Mouse (Mus musculus) embryonic facial prominence, embryonic 12.5 days (tissue): ENCODE results near the gene Scaf11. TPM values are rescaled to one million over a fixed set of nuclear protein-coding genes. Genes with fewer than 3 reads are reported as not detected.
"Not testable (repeated sequence)": the region's sequence is repeated elsewhere in the genome, so short reads cannot be mapped to it uniquely, and the experiment has no call there.

Experiments used
- ATAC-seq: fragments of 200-750 bp; cut with Nextera tagmentation; 2 replicates; pipeline ENCODE4 v1.8.0; 2017; ENCODE audit not compliant: insufficient number of reproducible peaks, insufficient read depth, low FRiP score, low TSS enrichment
- H3K27ac ChIP-seq: fragments of 300-500 bp; sonication (generic); 2 replicates; pipeline ENCODE4 v1.5.1; 2016; ENCODE audit warnings: mild to moderate bottlenecking
- H3K27me3 ChIP-seq: fragments of 300-500 bp; sonication (generic); 2 replicates; pipeline ENCODE4 v1.6.1; 2016; ENCODE audit warnings: mild to moderate bottlenecking, moderate library complexity
- H3K36me3 ChIP-seq: fragments of 300-500 bp; sonication (generic); 2 replicates; pipeline ENCODE4 v1.6.1; 2016; ENCODE audit warnings: mild to moderate bottlenecking
- H3K4me1 ChIP-seq: fragments of 300-500 bp; sonication (generic); 2 replicates; pipeline ENCODE4 v1.6.1; 2016
- H3K4me2 ChIP-seq: fragments of 300-500 bp; sonication (generic); replicated peaks from 2 replicates; pipeline ENCODE4 v1.6.1; 2016; ENCODE audit warnings: mild to moderate bottlenecking, moderate library complexity
- H3K4me3 ChIP-seq: fragments of 300-500 bp; sonication (generic); 2 replicates; pipeline ENCODE4 v1.5.1; 2016; ENCODE audit warnings: mild to moderate bottlenecking
- H3K9ac ChIP-seq: fragments of 300-500 bp; sonication (generic); 2 replicates; pipeline ENCODE4 v1.6.1; 2016; ENCODE audit warnings: mild to moderate bottlenecking, moderate library complexity
- H3K9me3 ChIP-seq: fragments of 300-500 bp; sonication (generic); 2 replicates; pipeline ENCODE4 v1.6.1; 2016; ENCODE audit warnings: mild to moderate bottlenecking, moderate library complexity
- WGBS: fragments of 180-500 bp; shearing (Covaris S2); methylation state at CpG from one replicate; pipeline ENCODE4 v1.1.7; 2016; 5-methylcytosine and 5-hydroxymethylcytosine counted together
- polyA plus RNA-seq: library from polyadenylated mRNA; unstranded; fragments of >200 nt; fragmentation: Nextera tagmentation; extraction: Ambion mirVana; gene quantifications from 2 replicates; pipeline ENCODE4 v1.2.1, GENCODE M21; 2016

Scaf11 gene
- polyA plus RNA-seq: 114 and 120 TPM in 2 replicates

- peaks cover 12% of the 10 kb centered on the region for H3K4me1 ChIP-seq
- H3K27me3 ChIP-seq: no peaks in the 10 kb centered on the region
- WGBS: under 1% methylated on average over 72 of the region's 96 CpGs
- H3K4me2 ChIP-seq: peak within 1 kb of the TSS; percentile 76
- H3K36me3 ChIP-seq: no peaks in the 10 kb centered on the region
- ATAC-seq: peak; percentile 91
- no peaks in the 10 kb centered on the region for H3K9me3 ChIP-seq
- H3K27ac ChIP-seq: peak within 1 kb of the TSS; percentile 100
- H3K9ac ChIP-seq: peak within 1 kb of the TSS; percentile 99
- H3K4me3 ChIP-seq: peak within 1 kb of the TSS; percentile 93
Measured at GRCm38 (mm10) chr15:96460730-96461540, at the start of gene Scaf11. TSS of gene Scaf11 (minus strand) at chr15:96460843.

GRCm38 (mm10) chr15:96507097-96507840 is 46.6 kb upstream of the Scaf11 start:
- Histone ChIP-seq H3K9me3 (peaks cover 11% of the 10 kb centered on the region), H3K4me1 (no peaks in the 10 kb centered on the region), H3K4me2 (peak overlapping the region; percentile 19), H3K4me3 (no peak overlapping the region), H3K36me3 (no peaks in the 10 kb centered on the region), H3K27me3 (no peaks in the 10 kb centered on the region), H3K27ac (no peak overlapping the region), H3K9ac (no peak overlapping the region)
- whole genome bisulfite sequencing: 48% methylated on average over 18 of the region's 18 CpGs
- no peak for ATAC-seq

DNA sequence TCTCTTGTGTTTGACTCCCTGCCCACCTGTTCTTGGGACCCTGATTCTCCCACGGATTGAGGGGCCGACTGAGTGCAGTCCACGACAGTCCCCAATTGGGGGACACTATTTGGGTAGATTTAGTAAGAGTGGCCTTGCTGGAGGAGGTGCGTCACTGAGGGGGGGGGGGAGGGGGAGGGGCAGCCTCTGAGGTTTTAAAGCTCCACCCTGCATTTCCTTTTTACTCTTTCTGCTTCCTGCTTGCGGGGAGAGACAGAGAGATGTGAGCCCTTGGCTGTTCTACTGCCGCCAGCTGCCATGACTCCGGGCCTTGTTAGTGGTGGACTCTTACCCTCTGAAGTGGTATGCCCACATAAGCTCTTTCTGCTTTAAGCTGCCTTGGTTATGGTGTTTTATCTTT is 37.0 kb upstream of the Scaf11 start:
- H3K4me2 ChIP-seq: no peak overlapping the region
- H3K27me3 ChIP-seq: no peaks in the 10 kb centered on the region
- H3K9me3 ChIP-seq: no peaks in the 10 kb centered on the region
- H3K9ac ChIP-seq: no peak overlapping the region
- no peak overlapping the region for H3K27ac ChIP-seq
- WGBS: 94% methylated on average over 7 of the region's 7 CpGs
- no peak overlapping the region for H3K4me3 ChIP-seq
- H3K36me3 ChIP-seq: no peaks in the 10 kb centered on the region
- no peak for ATAC-seq
- H3K4me1 ChIP-seq: no peaks in the 10 kb centered on the region

DNA sequence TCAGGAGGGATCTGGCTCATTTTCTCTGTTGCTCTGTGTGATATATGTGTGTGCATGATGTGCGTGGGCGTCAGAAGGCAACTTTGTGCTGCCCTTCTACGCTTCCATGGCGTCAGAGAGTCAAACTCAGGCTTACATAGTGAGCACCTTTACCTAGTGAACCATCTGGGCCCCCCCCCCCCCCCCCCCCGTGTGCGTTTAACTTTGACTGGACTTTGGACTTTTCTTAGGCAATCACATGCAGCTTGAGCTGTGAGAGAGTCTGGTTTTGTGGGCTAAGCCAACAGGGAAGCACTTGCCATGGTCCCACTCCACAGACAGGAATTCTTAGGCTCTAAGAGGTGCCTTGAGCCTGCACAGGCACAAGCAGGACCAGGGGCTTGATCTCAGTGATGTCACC is 33.6 kb upstream of the Scaf11 start:
- Histone ChIP-seq H3K4me3 (no peak overlapping the region), H3K9ac (no peak overlapping the region), H3K9me3 (no peaks in the 10 kb centered on the region), H3K27ac (no peak overlapping the region), H3K36me3 (no peaks in the 10 kb centered on the region), H3K4me2 (no peak overlapping the region), H3K4me1 (peaks cover 18% of the 10 kb centered on the region), H3K27me3 (no peaks in the 10 kb centered on the region)
- WGBS: 96% methylated on average over 4 of the region's 6 CpGs
- ATAC-seq: no peak

GRCm38 (mm10) chr15:96493573-96493972 is 32.9 kb upstream of the Scaf11 start:
- Histone ChIP-seq H3K27me3 (no peaks in the 10 kb centered on the region), H3K36me3 (no peaks in the 10 kb centered on the region), H3K4me2 (no peak overlapping the region), H3K9ac (no peak overlapping the region), H3K27ac (no peak overlapping the region), H3K4me3 (no peak overlapping the region), H3K4me1 (peaks cover 23% of the 10 kb centered on the region), H3K9me3 (no peaks in the 10 kb centered on the region)
- ATAC-seq: no peak
- WGBS: 60% methylated on average over 5 of the region's 5 CpGs

DNA sequence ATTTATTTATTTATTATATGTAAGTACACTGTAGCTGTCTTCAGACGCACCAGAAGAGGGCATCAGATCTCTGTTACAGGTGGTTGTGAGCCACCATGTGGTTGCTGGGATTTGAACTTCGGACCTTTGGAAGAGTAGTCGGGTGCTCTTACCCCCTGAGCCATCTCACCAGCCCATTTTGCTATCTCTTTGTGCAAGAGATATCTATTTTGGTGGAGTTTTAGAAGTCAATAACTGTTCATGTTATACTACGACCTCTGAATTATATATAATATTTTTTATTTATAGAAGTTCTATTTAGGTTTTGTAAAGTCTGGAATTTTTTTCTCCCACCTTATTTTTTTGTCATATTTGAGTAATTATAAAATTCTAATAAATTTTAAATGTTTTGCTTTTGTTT is 32.3 kb upstream of the Scaf11 start:
- not testable (repeated sequence) for H3K4me2 ChIP-seq, H3K27ac ChIP-seq, H3K9me3 ChIP-seq, H3K9ac ChIP-seq, ATAC-seq, H3K36me3 ChIP-seq, H3K27me3 ChIP-seq, H3K4me3 ChIP-seq
- peaks cover 30% of the 10 kb centered on the region for H3K4me1 ChIP-seq
- 87% methylated on average over 4 of the region's 4 CpGs for WGBS

DNA sequence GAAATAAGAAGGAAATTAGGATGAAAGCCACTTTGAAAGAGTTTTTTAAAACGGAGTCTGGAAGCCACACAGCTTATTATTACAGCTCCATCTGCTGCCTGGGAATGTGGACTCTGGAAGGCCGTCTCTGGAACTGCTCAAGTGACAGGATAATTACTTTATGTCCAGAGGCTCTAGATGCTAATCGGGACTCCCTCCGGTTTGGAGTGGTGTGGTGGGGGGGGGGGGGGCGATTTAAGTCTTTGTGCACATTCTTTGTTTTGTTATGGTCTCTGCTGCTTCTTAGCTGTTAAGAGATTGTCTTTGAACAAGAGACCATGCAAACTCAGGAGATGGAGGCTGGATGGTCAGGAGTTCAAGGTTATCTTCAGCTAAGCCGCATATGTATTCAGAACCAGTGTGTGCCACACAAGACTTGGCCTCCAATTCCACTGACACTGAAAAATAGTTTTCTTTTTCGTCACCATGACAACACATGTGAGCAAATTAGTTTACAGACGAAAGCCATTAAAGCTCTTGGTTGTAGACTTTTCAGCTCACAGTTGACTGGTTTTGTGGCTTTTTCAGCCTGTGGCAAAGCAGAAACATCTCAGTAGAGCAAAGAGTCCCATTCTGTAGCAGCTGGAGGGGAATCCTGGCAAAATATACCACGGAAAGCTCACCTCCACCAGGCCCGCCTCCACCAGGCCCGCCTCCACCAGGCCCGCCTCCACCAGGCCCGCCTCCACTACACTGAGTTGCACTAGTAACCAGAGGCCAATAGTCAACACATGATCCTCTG is 31.4 kb upstream of the Scaf11 start:
- no peaks in the 10 kb centered on the region for H3K36me3 ChIP-seq
- H3K4me2 ChIP-seq: no peak overlapping the region
- no peak overlapping the region for H3K4me3 ChIP-seq
- H3K9me3 ChIP-seq: no peaks in the 10 kb centered on the region
- peaks cover 31% of the 10 kb centered on the region for H3K4me1 ChIP-seq
- 15% methylated on average over 13 of the region's 13 CpGs for WGBS
- H3K27me3 ChIP-seq: no peaks in the 10 kb centered on the region
- peak overlapping the region; percentile 81 for H3K27ac ChIP-seq
- ATAC-seq: peak; percentile 56
- no peak overlapping the region for H3K9ac ChIP-seq

DNA sequence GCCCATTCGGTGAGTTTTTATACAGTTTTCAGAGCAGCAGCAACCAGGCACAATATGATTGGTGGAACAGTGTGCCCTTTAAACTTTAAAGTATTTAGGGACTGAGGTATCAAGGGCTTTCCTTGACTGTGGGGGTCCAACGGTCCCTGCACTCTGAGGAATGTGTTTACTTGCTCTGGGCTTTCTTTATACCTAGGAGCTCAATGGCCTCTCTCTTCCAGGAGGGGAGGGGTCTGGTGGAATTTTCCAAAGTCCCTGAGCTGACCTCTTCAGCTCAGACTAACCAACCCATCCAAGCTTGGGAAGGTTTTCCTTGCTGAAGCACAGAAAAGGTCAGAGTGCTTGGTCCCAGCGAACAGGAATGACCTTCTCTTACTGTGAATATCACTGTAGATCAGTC is 30.8 kb upstream of the Scaf11 start:
- Histone ChIP-seq H3K27ac (peak overlapping the region; percentile 81), H3K9me3 (no peaks in the 10 kb centered on the region), H3K4me1 (peaks cover 31% of the 10 kb centered on the region), H3K36me3 (no peaks in the 10 kb centered on the region), H3K27me3 (no peaks in the 10 kb centered on the region), H3K4me2 (no peak overlapping the region), H3K4me3 (no peak overlapping the region), H3K9ac (no peak overlapping the region)
- WGBS: 15% methylated on average over 3 of the region's 3 CpGs
- no peak for ATAC-seq

DNA sequence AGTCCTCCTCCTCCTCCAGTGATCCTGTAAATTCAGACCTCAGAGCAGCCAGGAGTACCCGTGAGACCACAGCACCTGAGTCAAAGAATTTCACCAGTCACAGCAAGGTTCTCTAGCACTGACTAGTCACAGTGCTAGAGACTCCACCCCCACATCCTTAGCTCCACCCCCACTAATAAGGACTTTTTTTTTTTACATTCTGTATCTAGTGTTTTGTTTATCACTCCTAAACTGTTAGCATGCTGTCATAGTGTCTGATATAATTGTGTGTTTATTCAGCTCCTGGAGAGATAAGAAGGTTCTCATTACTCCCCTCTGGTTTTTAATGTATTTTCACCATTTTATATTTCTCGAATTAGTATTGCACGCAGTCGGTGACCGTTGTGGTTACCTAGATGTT is 29.5 kb upstream of the Scaf11 start:
- Histone ChIP-seq H3K27me3 (no peaks in the 10 kb centered on the region), H3K9ac (no peak overlapping the region), H3K4me3 (no peak overlapping the region), H3K27ac (no peak overlapping the region), H3K9me3 (no peaks in the 10 kb centered on the region), H3K36me3 (no peaks in the 10 kb centered on the region), H3K4me1 (peaks cover 31% of the 10 kb centered on the region), H3K4me2 (no peak overlapping the region)
- ATAC-seq: no peak
- 74% methylated on average over 5 of the region's 5 CpGs for WGBS

DNA sequence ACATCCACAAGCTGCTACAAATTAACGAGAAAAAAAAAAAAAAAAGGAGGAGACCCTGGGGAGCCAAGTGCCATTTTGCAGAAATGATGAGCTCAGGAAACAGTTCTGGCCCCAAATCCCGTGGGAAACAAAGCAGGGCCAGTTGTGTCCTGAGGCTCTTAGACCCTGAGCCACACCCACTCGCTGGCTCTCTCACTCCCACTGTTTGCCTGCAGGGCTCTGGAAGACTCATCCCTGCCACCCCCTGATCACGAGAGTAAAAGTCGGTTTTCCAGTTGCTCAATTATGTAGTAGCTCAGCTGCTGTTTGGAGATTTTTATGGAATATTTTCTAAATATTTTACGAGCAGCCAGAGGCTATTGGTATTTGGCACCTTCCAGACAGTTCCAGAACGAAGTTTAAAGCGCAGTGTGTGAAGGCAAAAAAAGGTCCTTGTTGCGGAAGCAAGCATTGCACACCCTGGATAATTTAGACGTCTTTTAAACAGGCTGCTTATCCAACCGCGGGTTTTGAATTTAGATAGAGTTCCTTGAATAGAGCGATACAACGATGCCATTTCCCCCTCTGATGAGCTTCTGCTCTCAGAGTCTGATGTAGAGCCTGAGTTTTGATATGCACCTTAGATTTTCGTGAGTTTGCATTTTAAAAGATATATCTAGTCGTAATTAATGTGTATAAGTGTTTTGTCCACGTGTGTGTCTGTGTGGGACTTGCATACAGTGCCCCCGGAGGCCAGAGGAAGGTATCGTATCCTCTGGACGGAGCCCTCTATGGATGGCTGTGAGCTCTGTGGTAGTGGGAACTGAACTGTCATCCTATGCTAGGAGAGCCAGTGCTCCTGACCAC is 28.5 kb upstream of the Scaf11 start:
- ATAC-seq: peak; percentile 61; the same call in 1 of the 2 replicates
- Histone ChIP-seq H3K27ac (no peak overlapping the region), H3K4me2 (peak overlapping the region; percentile 35), H3K4me3 (no peak overlapping the region), H3K27me3 (no peaks in the 10 kb centered on the region), H3K36me3 (no peaks in the 10 kb centered on the region), H3K9ac (no peak overlapping the region), H3K4me1 (peaks cover 31% of the 10 kb centered on the region), H3K9me3 (no peaks in the 10 kb centered on the region)
- WGBS: 22% methylated on average over 20 of the region's 20 CpGs
